Mouse (Mus musculus): ENCODE data around the gene Actl7b. TPM values are rescaled to one million over a fixed set of nuclear protein-coding genes. Genes with fewer than 3 reads are reported as not detected.

Gene Actl7b
- not detected in 2 replicates for polyA plus RNA-seq (2015; fragmentation: Nextera tagmentation; extraction: Ambion mirVana)

DNA sequence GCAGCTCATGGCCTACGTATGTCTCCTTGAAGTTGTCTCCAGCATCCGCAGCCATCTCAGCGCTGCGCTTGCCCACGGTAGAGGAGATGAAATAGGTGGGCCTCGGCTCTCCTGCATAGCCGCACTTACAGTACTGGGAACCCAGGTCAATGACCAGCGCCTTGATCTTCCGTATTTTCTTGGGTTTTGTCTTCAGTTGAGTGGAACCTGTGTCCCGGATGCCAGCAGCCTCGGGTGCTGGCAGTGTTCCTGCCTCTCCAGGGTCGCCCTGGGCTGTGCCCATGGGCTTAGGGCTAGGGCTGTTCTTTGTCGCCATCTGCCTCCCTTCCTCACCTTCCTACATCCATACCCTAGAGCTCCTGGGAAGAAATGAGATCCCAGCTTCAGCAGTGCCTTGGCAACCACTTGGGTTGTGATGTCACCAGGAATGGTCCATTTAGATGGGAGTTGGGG is at the start of gene Actl7b:
Gene Actl7b (minus strand): TSS at position 403 of the 453 bp plus-strand sequence.
- no peak within 1 kb of the TSS for H3K9ac ChIP-seq
- H3K4me3 ChIP-seq (replicated peaks) = no peak within 1 kb of the TSS
- no peak within 1 kb of the TSS for H3K27ac ChIP-seq (replicated peaks)
- no peaks in the 10 kb centered on the region for H3K4me1 ChIP-seq
- H3K9me3 ChIP-seq (replicated peaks) = no peaks in the 10 kb centered on the region
- no peaks in the 10 kb centered on the region for H3K27me3 ChIP-seq
- 89% methylated on average over 13 of the region's 13 CpGs for WGBS
- no peak within 1 kb of the TSS for H3K4me2 ChIP-seq (replicated peaks)
- peaks cover 21% of the 10 kb centered on the region; the same call in 1 of the 2 replicates for H3K36me3 ChIP-seq
- ATAC-seq (ENCODE audit: insufficient number of reproducible peaks, low FRiP score, low TSS enrichment, low read depth) = no peak

DNA sequence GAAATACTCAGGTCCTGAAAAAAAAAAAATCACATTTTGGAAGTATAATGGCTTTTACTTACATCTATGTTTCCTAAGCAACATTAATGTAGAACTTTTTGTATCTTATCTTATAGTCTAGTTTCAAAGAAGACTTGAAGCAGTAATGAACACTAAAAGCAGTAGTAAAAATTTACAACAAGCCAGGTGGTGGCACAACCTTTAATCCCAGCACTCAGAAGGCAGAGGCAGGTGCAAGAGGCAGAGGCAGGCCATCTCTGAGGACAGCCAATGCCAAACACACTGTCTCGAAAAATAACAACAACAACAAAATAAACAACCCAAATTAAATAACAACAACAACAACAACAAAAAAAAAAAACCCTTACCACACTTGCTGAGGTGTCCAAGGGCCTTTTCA is 29.8 kb upstream of the Actl7b start:
- WGBS = 77% methylated on average over 1 of the region's 1 CpGs
- Histone ChIP-seq H3K27ac (replicated peaks) (no peak overlapping the region), H3K27me3 (no peaks in the 10 kb centered on the region), H3K4me1 (no peaks in the 10 kb centered on the region), H3K9ac (no peak overlapping the region), H3K4me2 (replicated peaks) (no peak overlapping the region), H3K36me3 (peaks cover 91% of the 10 kb centered on the region), H3K9me3 (replicated peaks) (no peaks in the 10 kb centered on the region), H3K4me3 (replicated peaks) (no peak overlapping the region)
- no peak for ATAC-seq (ENCODE audit: insufficient number of reproducible peaks, low FRiP score, low TSS enrichment, low read depth)

DNA sequence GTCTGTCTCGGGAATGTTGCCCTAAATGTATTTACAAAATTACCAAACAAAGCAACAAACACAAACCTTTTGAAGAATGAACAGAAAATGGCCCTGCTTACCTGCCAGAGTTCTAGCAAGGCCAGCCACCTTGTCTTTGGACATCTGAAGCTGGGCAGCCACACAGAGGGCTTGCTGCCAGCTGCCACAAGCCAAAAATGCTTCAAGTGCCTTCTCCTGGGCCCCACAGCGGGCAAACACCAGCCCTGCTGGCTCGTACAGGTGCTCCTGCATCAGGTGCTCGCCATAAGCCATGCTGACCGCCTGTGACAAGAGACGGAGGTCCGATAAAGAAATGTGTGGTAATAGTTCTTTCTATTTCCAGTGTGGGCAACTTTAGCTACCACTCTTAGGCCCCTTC is 27.7 kb upstream of the Actl7b start:
- Histone ChIP-seq H3K4me2 (replicated peaks) (no peak overlapping the region), H3K27ac (replicated peaks) (no peak overlapping the region), H3K36me3 (peaks cover 93% of the 10 kb centered on the region), H3K27me3 (no peaks in the 10 kb centered on the region), H3K4me3 (replicated peaks) (no peak overlapping the region), H3K9ac (no peak overlapping the region), H3K9me3 (replicated peaks) (no peaks in the 10 kb centered on the region), H3K4me1 (no peaks in the 10 kb centered on the region)
- 90% methylated on average over 7 of the region's 7 CpGs for WGBS
- ATAC-seq (ENCODE audit: insufficient number of reproducible peaks, low FRiP score, low TSS enrichment, low read depth) = no peak

DNA sequence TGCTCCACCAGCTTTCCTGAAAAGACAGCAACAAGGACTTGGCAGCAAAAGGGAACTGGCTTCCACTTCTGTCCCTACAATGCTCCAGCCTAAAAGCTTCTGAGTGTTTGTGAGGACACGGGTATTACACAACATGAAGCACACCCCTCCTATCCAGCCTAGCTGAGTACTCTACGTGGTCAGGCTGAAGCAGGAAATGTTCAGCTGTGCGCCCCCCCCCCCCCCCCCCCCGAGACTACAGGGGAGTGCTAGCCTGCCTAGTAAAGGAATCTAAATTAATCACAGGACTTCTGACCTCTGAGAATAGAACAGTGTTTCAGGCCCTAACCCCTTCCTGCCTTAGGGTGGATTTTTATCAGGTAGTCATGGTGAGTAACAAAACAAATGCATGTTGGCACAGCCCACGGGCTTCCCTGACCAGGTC is 26.6 kb upstream of the Actl7b start:
- 79% methylated on average over 5 of the region's 5 CpGs for WGBS
- Histone ChIP-seq H3K4me3 (replicated peaks) (no peak overlapping the region), H3K4me1 (no peaks in the 10 kb centered on the region), H3K9ac (no peak overlapping the region), H3K27ac (replicated peaks) (no peak overlapping the region), H3K27me3 (no peaks in the 10 kb centered on the region), H3K4me2 (replicated peaks) (no peak overlapping the region), H3K9me3 (replicated peaks) (no peaks in the 10 kb centered on the region), H3K36me3 (peaks cover 88% of the 10 kb centered on the region)
- ATAC-seq (ENCODE audit: insufficient number of reproducible peaks, low FRiP score, low TSS enrichment, low read depth) = no peak

DNA sequence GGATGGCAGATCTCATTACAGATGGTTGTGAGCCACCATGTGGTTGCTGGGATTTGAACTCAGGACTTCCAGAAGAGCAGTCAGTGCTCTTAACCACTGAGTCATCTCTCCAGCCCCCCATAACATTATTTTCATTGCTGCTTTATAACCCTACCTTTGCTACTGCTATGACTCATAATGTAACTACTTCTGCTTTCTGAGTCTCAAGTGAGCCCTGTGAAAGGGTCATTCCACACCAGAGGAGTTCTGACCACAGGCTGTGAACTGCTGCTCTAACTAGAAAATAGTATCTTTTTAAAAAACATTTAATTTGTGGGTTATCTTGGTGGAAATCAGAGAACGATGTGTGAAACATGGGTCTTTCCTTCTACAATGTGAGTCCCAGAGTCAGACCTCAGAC is 16.4 kb upstream of the Actl7b start:
- H3K27ac ChIP-seq (replicated peaks) = no peak overlapping the region
- H3K27me3 ChIP-seq = no peaks in the 10 kb centered on the region
- WGBS = 85% methylated on average over 1 of the region's 1 CpGs
- H3K36me3 ChIP-seq = peaks cover 93% of the 10 kb centered on the region
- ATAC-seq (ENCODE audit: insufficient number of reproducible peaks, low FRiP score, low TSS enrichment, low read depth) = no peak
- H3K4me3 ChIP-seq (replicated peaks) = no peak overlapping the region
- no peaks in the 10 kb centered on the region for H3K9me3 ChIP-seq (replicated peaks)
- no peaks in the 10 kb centered on the region for H3K4me1 ChIP-seq
- no peak overlapping the region for H3K4me2 ChIP-seq (replicated peaks)
- H3K9ac ChIP-seq = no peak overlapping the region

DNA sequence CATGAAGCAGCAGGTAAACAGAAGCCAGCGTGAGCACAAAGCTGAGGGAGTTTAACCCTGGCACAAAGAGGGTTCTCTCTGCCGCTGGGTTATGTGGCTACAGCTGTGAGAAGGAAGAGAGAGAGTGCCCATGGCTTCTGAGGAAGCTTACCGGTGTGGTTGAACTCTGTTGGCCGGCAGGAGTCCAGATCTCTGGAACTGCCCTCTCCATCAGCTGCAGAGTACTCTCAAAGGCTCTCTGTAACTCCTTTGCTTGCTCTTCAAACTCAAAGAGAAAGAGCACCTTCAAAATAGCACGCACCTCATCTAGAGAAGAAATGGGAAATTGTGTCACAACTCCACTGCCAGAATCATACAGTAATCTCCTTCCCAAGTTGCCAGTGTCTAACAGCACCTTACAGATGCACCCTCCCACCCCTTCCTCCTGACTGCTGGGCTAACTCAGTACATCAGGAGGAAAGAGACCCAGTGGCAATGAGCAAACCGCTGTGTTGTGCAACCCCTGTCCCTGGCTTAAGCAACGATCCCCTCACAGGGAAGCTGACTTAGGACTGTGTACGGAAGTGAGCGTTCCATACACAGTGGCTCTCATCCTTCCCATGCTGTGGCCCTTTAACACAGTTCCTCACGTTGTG is 15.8 kb upstream of the Actl7b start:
- Histone ChIP-seq H3K9ac (no peak overlapping the region), H3K27me3 (no peaks in the 10 kb centered on the region), H3K4me1 (no peaks in the 10 kb centered on the region), H3K9me3 (replicated peaks) (no peaks in the 10 kb centered on the region), H3K36me3 (peaks cover 88% of the 10 kb centered on the region), H3K4me2 (replicated peaks) (no peak overlapping the region), H3K4me3 (replicated peaks) (no peak overlapping the region), H3K27ac (replicated peaks) (no peak overlapping the region)
- no peak for ATAC-seq (ENCODE audit: insufficient number of reproducible peaks, low FRiP score, low TSS enrichment, low read depth)
- WGBS = 90% methylated on average over 10 of the region's 10 CpGs

DNA sequence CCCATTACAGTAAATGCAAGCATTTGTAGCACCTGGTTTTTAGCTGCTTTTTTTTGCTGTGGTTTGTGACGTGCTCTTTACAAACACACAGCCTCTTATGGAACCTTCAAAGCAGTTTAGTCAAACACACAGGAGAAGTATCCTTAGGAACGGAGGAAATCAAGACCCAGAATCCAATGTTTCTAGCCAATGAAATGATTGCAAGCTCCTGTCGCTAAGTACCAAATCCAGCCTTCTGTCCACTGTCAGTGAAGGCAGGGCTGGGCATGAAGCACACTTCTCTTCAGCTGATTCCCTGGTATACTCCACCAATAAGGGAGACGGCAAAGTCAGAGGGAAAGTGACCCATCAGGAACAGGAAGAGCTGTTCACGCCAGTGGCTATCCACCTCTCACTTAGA is 14.8 kb upstream of the Actl7b start:
- Histone ChIP-seq H3K9ac (no peak overlapping the region), H3K4me2 (replicated peaks) (no peak overlapping the region), H3K4me1 (no peaks in the 10 kb centered on the region), H3K27ac (replicated peaks) (no peak overlapping the region), H3K36me3 (peaks cover 90% of the 10 kb centered on the region), H3K27me3 (no peaks in the 10 kb centered on the region), H3K9me3 (replicated peaks) (no peaks in the 10 kb centered on the region), H3K4me3 (replicated peaks) (no peak overlapping the region)
- ATAC-seq (ENCODE audit: insufficient number of reproducible peaks, low FRiP score, low TSS enrichment, low read depth) = no peak
- 83% methylated on average over 5 of the region's 5 CpGs for WGBS

DNA sequence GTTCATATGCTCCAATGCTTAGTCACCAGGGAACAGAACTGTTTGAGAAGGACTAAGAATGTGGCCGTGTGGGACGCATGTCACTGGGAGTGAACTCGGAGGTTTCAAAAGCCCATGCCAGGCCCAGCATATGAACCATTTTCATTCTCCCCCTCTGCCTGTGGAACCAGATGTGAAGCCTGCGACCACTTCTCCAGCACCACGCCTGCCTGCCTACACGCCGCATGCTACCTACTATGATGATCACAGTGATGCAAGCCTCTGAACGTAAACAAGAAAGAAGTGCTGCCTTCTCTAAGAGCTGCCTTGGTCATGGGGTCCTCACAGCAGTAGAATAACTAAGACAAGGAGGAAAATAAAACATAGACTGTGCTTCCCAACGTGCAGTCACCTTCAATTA is 6.2 kb upstream of the Actl7b start:
- H3K36me3 ChIP-seq = peaks cover 76% of the 10 kb centered on the region
- H3K4me3 ChIP-seq (replicated peaks) = no peak overlapping the region
- no peak for ATAC-seq (ENCODE audit: insufficient number of reproducible peaks, low FRiP score, low TSS enrichment, low read depth)
- H3K9me3 ChIP-seq (replicated peaks) = no peaks in the 10 kb centered on the region
- 93% methylated on average over 9 of the region's 9 CpGs for WGBS
- no peaks in the 10 kb centered on the region for H3K27me3 ChIP-seq
- H3K4me1 ChIP-seq = no peaks in the 10 kb centered on the region
- no peak overlapping the region for H3K4me2 ChIP-seq (replicated peaks)
- H3K9ac ChIP-seq = no peak overlapping the region
- no peak overlapping the region for H3K27ac ChIP-seq (replicated peaks)

DNA sequence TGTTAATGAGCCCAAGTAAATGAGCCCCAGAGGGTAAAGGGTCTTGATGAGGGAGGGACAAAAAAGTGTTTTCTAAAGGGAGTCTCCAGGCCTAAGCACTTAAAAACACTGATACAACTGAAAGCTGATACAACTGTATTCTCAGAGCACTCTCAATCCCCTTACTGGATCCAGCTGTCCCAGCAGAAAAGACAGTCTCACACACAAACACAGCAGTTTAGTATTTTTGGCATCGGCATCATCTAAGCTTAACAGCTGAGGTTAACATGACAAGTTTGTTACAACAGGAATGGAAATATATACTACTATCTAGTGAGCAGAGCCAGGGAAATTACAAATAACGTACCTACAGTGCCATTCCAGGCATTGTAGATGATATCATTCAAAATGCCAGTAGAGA is 5.1 kb upstream of the Actl7b start:
- 88% methylated on average over 2 of the region's 2 CpGs for WGBS
- ATAC-seq (ENCODE audit: insufficient number of reproducible peaks, low FRiP score, low TSS enrichment, low read depth) = no peak
- Histone ChIP-seq H3K27me3 (no peaks in the 10 kb centered on the region), H3K36me3 (peaks cover 67% of the 10 kb centered on the region), H3K4me3 (replicated peaks) (no peak overlapping the region), H3K9me3 (replicated peaks) (no peaks in the 10 kb centered on the region), H3K4me1 (no peaks in the 10 kb centered on the region), H3K4me2 (replicated peaks) (no peak overlapping the region), H3K27ac (replicated peaks) (no peak overlapping the region), H3K9ac (no peak overlapping the region)

DNA sequence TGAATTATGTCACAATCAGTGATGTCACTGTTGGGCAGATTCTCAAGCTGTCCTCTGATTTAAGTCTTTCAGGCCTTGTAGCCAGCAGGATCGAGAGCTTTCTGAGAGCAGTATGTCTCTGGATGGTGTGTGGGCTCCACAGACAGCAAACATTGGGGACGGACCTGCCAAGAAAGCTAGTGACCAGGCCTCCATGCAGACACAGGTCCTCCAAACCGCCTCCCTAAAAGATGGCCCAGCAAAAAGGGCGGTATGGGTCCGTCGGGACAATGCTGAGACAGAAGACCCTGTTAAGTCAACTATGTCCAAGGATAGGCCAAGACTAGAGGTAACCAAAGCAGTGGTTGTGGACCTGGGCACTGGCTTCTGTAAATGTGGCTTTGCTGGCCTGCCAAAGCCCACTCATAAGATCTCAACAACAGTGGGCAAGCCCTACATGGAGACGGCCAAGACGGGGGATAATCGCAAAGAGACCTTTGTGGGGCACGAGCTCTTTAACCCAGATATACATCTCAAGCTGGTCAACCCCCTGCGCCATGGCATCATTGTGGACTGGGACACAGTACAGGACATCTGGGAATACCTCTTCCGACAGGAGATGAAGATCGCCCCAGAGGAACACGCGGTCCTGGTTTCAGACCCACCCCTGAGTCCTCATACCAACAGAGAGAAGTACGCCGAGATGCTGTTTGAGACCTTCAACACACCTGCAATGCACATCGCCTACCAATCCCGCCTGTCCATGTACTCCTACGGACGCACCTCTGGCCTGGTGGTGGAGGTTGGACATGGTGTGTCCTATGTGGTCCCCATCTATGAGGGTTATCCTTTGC is 2.3 kb upstream of the Actl7b start, which contains the start of gene Actl7a:
Gene Actl7a (plus strand): TSS at position 51 of the 833 bp plus-strand sequence.
- Histone ChIP-seq H3K4me2 (replicated peaks) (no peak within 1 kb of the TSS), H3K4me1 (no peaks in the 10 kb centered on the region), H3K27me3 (no peaks in the 10 kb centered on the region), H3K4me3 (replicated peaks) (no peak within 1 kb of the TSS), H3K9me3 (replicated peaks) (no peaks in the 10 kb centered on the region), H3K36me3 (peaks cover 42% of the 10 kb centered on the region), H3K27ac (replicated peaks) (no peak within 1 kb of the TSS), H3K9ac (no peak within 1 kb of the TSS)
- 97% methylated on average over 21 of the region's 21 CpGs for WGBS
- no peak for ATAC-seq (ENCODE audit: insufficient number of reproducible peaks, low FRiP score, low TSS enrichment, low read depth)

DNA sequence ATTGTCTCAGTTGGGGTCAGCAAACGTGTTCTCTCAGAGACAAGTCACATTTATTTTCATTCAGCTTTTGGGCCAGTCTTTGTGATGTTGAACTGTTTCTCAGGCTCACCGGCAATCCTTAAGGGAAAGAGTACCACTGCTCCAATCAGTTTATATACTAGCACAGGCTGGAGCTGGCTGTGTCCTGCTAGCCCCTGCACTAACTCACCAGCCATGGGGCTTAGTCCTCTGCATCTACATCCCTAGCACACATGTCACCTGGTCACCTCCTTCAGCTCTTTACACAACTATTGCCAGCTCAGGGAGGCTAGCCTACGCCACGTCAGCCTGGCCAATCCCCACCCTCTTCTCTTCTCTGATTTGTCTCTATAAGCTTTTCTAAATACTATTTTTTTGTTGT is 1.5 kb upstream of the Actl7b start:
- H3K4me3 ChIP-seq (replicated peaks) = no peak overlapping the region
- no peak overlapping the region for H3K27ac ChIP-seq (replicated peaks)
- no peak overlapping the region for H3K4me2 ChIP-seq (replicated peaks)
- no peaks in the 10 kb centered on the region for H3K4me1 ChIP-seq
- 88% methylated on average over 4 of the region's 4 CpGs for WGBS
- ATAC-seq (ENCODE audit: insufficient number of reproducible peaks, low FRiP score, low TSS enrichment, low read depth) = no peak
- peaks cover 36% of the 10 kb centered on the region for H3K36me3 ChIP-seq
- H3K9ac ChIP-seq = no peak overlapping the region
- H3K9me3 ChIP-seq (replicated peaks) = no peaks in the 10 kb centered on the region
- no peaks in the 10 kb centered on the region for H3K27me3 ChIP-seq
